Mouse (Mus musculus) ZHBTc4 (cell line): ENCODE results near the gene Spint4.

Experiments
- DNase-seq: peaks from one replicate; pipeline ENCODE4 v3.0.0-alpha.2; 2011; ENCODE audit warnings: low read depth, low spot score

Gene Spint4

GRCm38 (mm10) chr2:164698201-164698600 is at the start of gene Spint4:
TSS of gene Spint4 (plus strand) at chr2:164698501.
- peak; percentile 26 for DNase-seq

- DNase-seq = peak; percentile 82
Measured at GRCm38 (mm10) chr2:164655858-164656257, 42.4 kb upstream of the Spint4 start, which contains the start of gene Wfdc10. TSS of gene Wfdc10 (plus strand) at chr2:164656046.

GRCm38 (mm10) chr2:164656483-164656882 is 41.8 kb upstream of the Spint4 start, which contains the start of gene Wfdc9:
TSS of gene Wfdc9 (minus strand) at chr2:164656583.
- no peak for DNase-seq

- no peak for DNase-seq
Measured at GRCm38 (mm10) chr2:164664851-164665250, 33.5 kb upstream of the Spint4 start.

- no peak for DNase-seq
Measured at GRCm38 (mm10) chr2:164670261-164670660, 28.0 kb upstream of the Spint4 start.

GRCm38 (mm10) chr2:164670938-164671337 is 27.4 kb upstream of the Spint4 start:
- DNase-seq = no peak

- DNase-seq = no peak
Measured at GRCm38 (mm10) chr2:164673987-164674386, 24.3 kb upstream of the Spint4 start, which contains the start of gene Wfdc11. TSS of gene Wfdc11 (minus strand) at chr2:164674087.

- peak; percentile 70 for DNase-seq
Measured at GRCm38 (mm10) chr2:164676103-164676502, 22.2 kb upstream of the Spint4 start.

- DNase-seq = no peak
Measured at GRCm38 (mm10) chr2:164676916-164677685, 21.2 kb upstream of the Spint4 start.

GRCm38 (mm10) chr2:164678848-164679625 is 19.3 kb upstream of the Spint4 start:
- DNase-seq = peak; percentile 87

- no peak for DNase-seq
Measured at GRCm38 (mm10) chr2:164679906-164680305, 18.4 kb upstream of the Spint4 start.

GRCm38 (mm10) chr2:164684807-164685206 is 13.5 kb upstream of the Spint4 start, which contains the start of gene Wfdc13:
TSS of gene Wfdc13 (plus strand) at chr2:164685107.
- no peak for DNase-seq

GRCm38 (mm10) chr2:164700959-164701358 is 2.7 kb downstream of the Spint4 start:
- no peak for DNase-seq

- no peak for DNase-seq
Measured at GRCm38 (mm10) chr2:164701761-164702160, 3.5 kb downstream of the Spint4 start.

GRCm38 (mm10) chr2:164704235-164704634 is 5.9 kb downstream of the Spint4 start:
- peak; percentile 54 for DNase-seq

- peak; percentile 18 for DNase-seq
Measured at GRCm38 (mm10) chr2:164705328-164705727, 7.0 kb downstream of the Spint4 start.

GRCm38 (mm10) chr2:164705991-164706390 is 7.7 kb downstream of the Spint4 start:
- DNase-seq = no peak

- DNase-seq = no peak
Measured at GRCm38 (mm10) chr2:164715005-164715404, 16.7 kb downstream of the Spint4 start, which contains the start of gene Spint5. TSS of gene Spint5 (plus strand) at chr2:164715305.

- DNase-seq = peak; percentile 32
Measured at GRCm38 (mm10) chr2:164716194-164716786, 18.0 kb downstream of the Spint4 start.

GRCm38 (mm10) chr2:164723276-164723675 is 25.0 kb downstream of the Spint4 start:
- DNase-seq = peak; percentile 56

GRCm38 (mm10) chr2:164725895-164726619 is 27.8 kb downstream of the Spint4 start:
- DNase-seq = peak; percentile 68
